Mouse (Mus musculus): ENCODE data around the gene Gm49450. TPM values are rescaled to one million over a fixed set of nuclear protein-coding genes. Genes with fewer than 3 reads are reported as not detected.
A peak's percentile ranks its signal among the peaks of the same experiment; 100 is the strongest.

Gene Gm49450
- polyA plus RNA-seq, 1 experiment from 2014 or later: not detected

GRCm38 (mm10) chr15:98916016-98916415, 37.3 kb downstream of the Gm49450 start:
- no peak for ATAC-seq (ENCODE audit: low read depth)
- Histone ChIP-seq H3K9me3 (ENCODE audit: control insufficient read depth, low read length) (no peaks in the 10 kb centered on the region), H3K4me1 (ENCODE audit: control insufficient read depth, insufficient read depth, low read length) (peaks cover 9% of the 10 kb centered on the region; the same call in 1 of the 2 replicates), H3K9ac (ENCODE audit: low read depth, low read length) (peak overlapping the region; percentile 92), H3K4me2 (ENCODE audit: low read depth, low read length) (peak overlapping the region; percentile 59; the same call in 1 of the 2 replicates), H3K27me3 (replicated peaks; ENCODE audit: control insufficient read depth, insufficient read depth, low read length) (no peaks in the 10 kb centered on the region), H3K4me3 (ENCODE audit: low read depth, low read length) (peak overlapping the region; percentile 94; the same call in 1 of the 2 replicates), H3K36me3 (ENCODE audit: control insufficient read depth, insufficient read depth, low read length) (peaks cover 38% of the 10 kb centered on the region), H3K27ac (replicated peaks; ENCODE audit: low read depth, low read length) (no peak overlapping the region)
- 92% methylated on average over 4 of the region's 4 CpGs for WGBS
- DNase-seq (ENCODE audit: low spot score): no peak

DNA sequence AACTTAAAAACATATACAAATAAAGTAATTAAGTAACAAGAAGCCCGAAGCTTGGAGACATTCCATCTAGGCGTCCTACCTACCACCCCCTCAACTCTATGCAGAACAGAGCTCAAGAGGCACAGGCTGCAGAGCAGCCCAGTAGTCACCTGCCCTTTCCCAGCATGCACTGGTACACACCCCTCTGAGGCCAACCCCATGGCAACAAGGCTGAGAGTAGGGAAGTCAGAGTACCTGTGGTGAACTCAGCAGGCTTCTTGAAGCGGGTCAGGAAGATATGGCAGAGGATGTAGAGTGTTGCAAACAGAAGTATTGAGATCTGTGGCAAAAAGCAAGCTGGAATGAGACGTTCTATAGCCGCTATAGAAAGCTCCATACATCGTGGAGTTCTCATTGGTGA, 38.4 kb downstream of the Gm49450 start:
- Histone ChIP-seq H3K27me3 (replicated peaks; ENCODE audit: control insufficient read depth, insufficient read depth, low read length) (no peaks in the 10 kb centered on the region), H3K9me3 (ENCODE audit: control insufficient read depth, low read length) (no peaks in the 10 kb centered on the region), H3K4me2 (ENCODE audit: low read depth, low read length) (no peak overlapping the region), H3K36me3 (ENCODE audit: control insufficient read depth, insufficient read depth, low read length) (peaks cover 50% of the 10 kb centered on the region), H3K4me1 (ENCODE audit: control insufficient read depth, insufficient read depth, low read length) (peaks cover 9% of the 10 kb centered on the region; the same call in 1 of the 2 replicates), H3K27ac (replicated peaks; ENCODE audit: low read depth, low read length) (no peak overlapping the region), H3K4me3 (ENCODE audit: low read depth, low read length) (no peak overlapping the region), H3K9ac (ENCODE audit: low read depth, low read length) (no peak overlapping the region)
- DNase-seq (ENCODE audit: low spot score): no peak
- no peak for ATAC-seq (ENCODE audit: low read depth)
- WGBS: 89% methylated on average over 6 of the region's 6 CpGs

GRCm38 (mm10) chr15:98904692-98905091, 48.7 kb downstream of the Gm49450 start:
- WGBS: 38% methylated on average over 10 of the region's 10 CpGs
- Histone ChIP-seq H3K9me3 (ENCODE audit: control insufficient read depth, low read length) (no peaks in the 10 kb centered on the region), H3K4me2 (ENCODE audit: low read depth, low read length) (no peak overlapping the region), H3K27ac (replicated peaks; ENCODE audit: low read depth, low read length) (no peak overlapping the region), H3K36me3 (ENCODE audit: control insufficient read depth, insufficient read depth, low read length) (peaks cover 58% of the 10 kb centered on the region), H3K4me1 (ENCODE audit: control insufficient read depth, insufficient read depth, low read length) (no peaks in the 10 kb centered on the region), H3K4me3 (ENCODE audit: low read depth, low read length) (no peak overlapping the region), H3K9ac (ENCODE audit: low read depth, low read length) (no peak overlapping the region), H3K27me3 (replicated peaks; ENCODE audit: control insufficient read depth, insufficient read depth, low read length) (peaks cover 2% of the 10 kb centered on the region; the same call in 1 of the 2 replicates)
- peak; percentile 35 for DNase-seq (ENCODE audit: low spot score)
- ATAC-seq (ENCODE audit: low read depth): no peak

DNA sequence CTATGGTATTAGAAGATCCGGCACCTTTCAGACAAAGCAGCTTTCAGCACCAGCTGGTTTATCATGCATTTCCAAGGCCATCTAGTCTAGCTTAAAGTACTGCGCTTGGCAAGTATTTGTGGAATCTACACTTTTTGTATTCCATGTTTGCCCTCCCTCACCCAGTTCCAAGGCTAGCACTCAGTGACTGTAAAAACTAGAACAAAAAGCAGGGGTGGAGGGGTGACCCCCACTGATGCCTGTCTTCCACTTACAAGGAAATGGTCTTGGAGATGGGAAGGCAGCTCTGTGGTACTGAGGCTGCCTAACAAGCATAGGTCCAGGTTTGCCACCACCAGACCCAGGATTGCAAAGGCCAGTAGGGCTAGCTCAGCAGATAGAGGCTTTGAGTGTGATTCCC, 50.8 kb downstream of the Gm49450 start:
- Histone ChIP-seq H3K27me3 (replicated peaks; ENCODE audit: control insufficient read depth, insufficient read depth, low read length) (peaks cover 23% of the 10 kb centered on the region), H3K9me3 (ENCODE audit: control insufficient read depth, low read length) (no peaks in the 10 kb centered on the region), H3K36me3 (ENCODE audit: control insufficient read depth, insufficient read depth, low read length) (peaks cover 37% of the 10 kb centered on the region), H3K27ac (replicated peaks; ENCODE audit: low read depth, low read length) (no peak overlapping the region), H3K4me2 (ENCODE audit: low read depth, low read length) (no peak overlapping the region), H3K9ac (ENCODE audit: low read depth, low read length) (no peak overlapping the region), H3K4me3 (ENCODE audit: low read depth, low read length) (no peak overlapping the region), H3K4me1 (ENCODE audit: control insufficient read depth, insufficient read depth, low read length) (0 out of 2 replicates have a peak, but pooled peaks cover 4% of the 10 kb centered on the region)
- WGBS: 91% methylated on average over 2 of the region's 2 CpGs
- ATAC-seq (ENCODE audit: low read depth) (no peak), DNase-seq (ENCODE audit: low spot score) (no peak)

DNA sequence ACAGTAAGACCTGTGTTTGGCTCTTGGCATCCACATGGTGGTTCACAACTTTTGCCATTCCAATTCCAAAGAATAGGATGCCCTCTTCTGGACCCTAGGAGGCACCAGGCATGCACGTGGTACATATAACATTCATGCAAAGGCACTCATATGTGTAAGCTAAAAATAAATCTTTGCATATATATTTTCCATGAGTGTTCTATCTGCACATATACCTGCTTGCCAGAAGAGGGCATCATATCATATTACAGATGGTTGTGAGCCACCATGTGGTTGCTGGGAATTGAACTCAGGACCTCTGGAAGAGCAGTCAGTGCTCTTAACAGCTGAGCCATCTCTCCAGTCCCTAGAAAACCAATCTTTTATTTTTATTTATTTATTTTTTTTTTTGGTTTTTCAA, 51.8 kb downstream of the Gm49450 start:
- 64% methylated on average over 1 of the region's 1 CpGs for WGBS
- H3K4me2 ChIP-seq (ENCODE audit: low read depth, low read length): no peak overlapping the region
- peaks cover 28% of the 10 kb centered on the region for H3K36me3 ChIP-seq (ENCODE audit: control insufficient read depth, insufficient read depth, low read length)
- ATAC-seq (ENCODE audit: low read depth) (no peak), DNase-seq (ENCODE audit: low spot score) (no peak)
- H3K27me3 ChIP-seq (replicated peaks; ENCODE audit: control insufficient read depth, insufficient read depth, low read length): peaks cover 33% of the 10 kb centered on the region
- H3K9ac ChIP-seq (ENCODE audit: low read depth, low read length): no peak overlapping the region
- H3K4me3 ChIP-seq (ENCODE audit: low read depth, low read length): no peak overlapping the region
- 0 out of 2 replicates have a peak, but pooled peaks cover 4% of the 10 kb centered on the region for H3K4me1 ChIP-seq (ENCODE audit: control insufficient read depth, insufficient read depth, low read length)
- no peaks in the 10 kb centered on the region for H3K9me3 ChIP-seq (ENCODE audit: control insufficient read depth, low read length)
- H3K27ac ChIP-seq (replicated peaks; ENCODE audit: low read depth, low read length): no peak overlapping the region

GRCm38 (mm10) chr15:98897928-98898800, 55.2 kb downstream of the Gm49450 start, which contains the start of gene Dhh:
TSS of gene Dhh (minus strand) at chr15:98898540.
- DNase-seq (ENCODE audit: low spot score) (peak; percentile 36), ATAC-seq (ENCODE audit: low read depth) (no peak; the same call in 1 of the 2 replicates)
- Histone ChIP-seq H3K4me1 (ENCODE audit: control insufficient read depth, insufficient read depth, low read length) (peaks cover 9% of the 10 kb centered on the region), H3K9ac (ENCODE audit: low read depth, low read length) (0 out of 2 replicates have a peak within 1 kb of the TSS, but pooled peaks have one; percentile 27), H3K9me3 (ENCODE audit: control insufficient read depth, low read length) (no peaks in the 10 kb centered on the region), H3K36me3 (ENCODE audit: control insufficient read depth, insufficient read depth, low read length) (peaks cover 2% of the 10 kb centered on the region; the same call in 1 of the 2 replicates), H3K27me3 (replicated peaks; ENCODE audit: control insufficient read depth, insufficient read depth, low read length) (peaks cover 67% of the 10 kb centered on the region), H3K4me2 (ENCODE audit: low read depth, low read length) (peak within 1 kb of the TSS; percentile 43), H3K27ac (replicated peaks; ENCODE audit: low read depth, low read length) (no peak within 1 kb of the TSS), H3K4me3 (ENCODE audit: low read depth, low read length) (peak within 1 kb of the TSS; percentile 24)
- 1% methylated on average over 41 of the region's 41 CpGs for WGBS

DNA sequence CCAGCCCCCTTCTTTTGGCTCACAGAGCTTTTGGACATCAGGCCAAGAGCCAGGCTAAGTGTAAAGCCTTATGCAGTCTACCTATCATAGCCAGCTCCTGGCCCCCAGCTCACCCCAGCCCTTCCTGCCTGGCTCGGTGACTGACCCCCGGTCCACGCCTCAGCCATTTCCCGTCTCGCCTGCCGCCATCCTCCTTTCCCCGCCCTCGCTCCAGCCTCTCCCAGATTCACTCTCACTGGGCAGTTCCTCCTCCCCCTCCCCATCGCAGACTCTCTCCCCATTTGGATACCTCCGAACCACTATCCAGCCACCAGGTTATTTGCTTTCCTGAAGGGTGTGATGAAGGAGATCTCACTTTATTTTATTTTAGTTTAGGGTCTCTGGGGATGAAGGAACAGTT, 55.9 kb downstream of the Gm49450 start:
- no peak for DNase-seq (ENCODE audit: low spot score)
- peaks cover 74% of the 10 kb centered on the region for H3K27me3 ChIP-seq (replicated peaks; ENCODE audit: control insufficient read depth, insufficient read depth, low read length)
- 0 out of 2 replicates have a peak overlapping the region, but pooled peaks have one; percentile 27 for H3K9ac ChIP-seq (ENCODE audit: low read depth, low read length)

GRCm38 (mm10) chr15:98895635-98896589, 57.4 kb downstream of the Gm49450 start:
- no peaks in the 10 kb centered on the region for H3K9me3 ChIP-seq (ENCODE audit: control insufficient read depth, low read length)
- DNase-seq (ENCODE audit: low spot score): peak; percentile 66
- ATAC-seq (ENCODE audit: low read depth): peak; percentile 38; the same call in 1 of the 2 replicates
- no peaks in the 10 kb centered on the region for H3K36me3 ChIP-seq (ENCODE audit: control insufficient read depth, insufficient read depth, low read length)
- peak overlapping the region; percentile 98 for H3K4me2 ChIP-seq (ENCODE audit: low read depth, low read length)
- peaks cover 9% of the 10 kb centered on the region for H3K4me1 ChIP-seq (ENCODE audit: control insufficient read depth, insufficient read depth, low read length)
- WGBS: 4% methylated on average over 31 of the region's 41 CpGs
- H3K9ac ChIP-seq (ENCODE audit: low read depth, low read length): peak overlapping the region; percentile 46
- H3K4me3 ChIP-seq (ENCODE audit: low read depth, low read length): peak overlapping the region; percentile 53
- no peak overlapping the region for H3K27ac ChIP-seq (replicated peaks; ENCODE audit: low read depth, low read length)
- H3K27me3 ChIP-seq (replicated peaks; ENCODE audit: control insufficient read depth, insufficient read depth, low read length): peaks cover 88% of the 10 kb centered on the region

More for the DNA sequence above, 55.9 kb downstream of the Gm49450 start:
- H3K4me2 ChIP-seq (ENCODE audit: low read depth, low read length): peak overlapping the region; percentile 43; the same call in 1 of the 2 replicates
- peaks cover 9% of the 10 kb centered on the region for H3K4me1 ChIP-seq (ENCODE audit: control insufficient read depth, insufficient read depth, low read length)
- no peaks in the 10 kb centered on the region for H3K36me3 ChIP-seq (ENCODE audit: control insufficient read depth, insufficient read depth, low read length)
- no peak for ATAC-seq (ENCODE audit: low read depth)
- under 1% methylated on average over 10 of the region's 10 CpGs for WGBS
- H3K4me3 ChIP-seq (ENCODE audit: low read depth, low read length): peak overlapping the region; percentile 24
- no peaks in the 10 kb centered on the region for H3K9me3 ChIP-seq (ENCODE audit: control insufficient read depth, low read length)
- H3K27ac ChIP-seq (replicated peaks; ENCODE audit: low read depth, low read length): no peak overlapping the region
